Mouse (Mus musculus): ENCODE measurements at regions not wholly inside any gene's neighbourhood (a gene's known extent, or its start where the extent isn't known, plus 50 kb on each side); places are given as distances from the start of the nearest gene placed in this dataset.

- no peak for DNase-seq
These were observed 579.7 kb downstream of the Plekhb2 start for GRCm38 (mm10) chr1:35429471-35429870.

GRCm38 (mm10) chr1:35435721-35436120, 585.9 kb downstream of the Plekhb2 start:
- no peak for DNase-seq

- no peak for DNase-seq
These were observed 597.6 kb downstream of the Plekhb2 start for GRCm38 (mm10) chr1:35447345-35447744.

GRCm38 (mm10) chr1:35452441-35453107, 602.8 kb downstream of the Plekhb2 start:
- DNase-seq, result no peak

- DNase-seq, result no peak
These were observed 607.8 kb downstream of the Plekhb2 start for GRCm38 (mm10) chr1:35457591-35457990.

- no peak for DNase-seq
These were observed 603.1 kb upstream of the Hs6st1 start for GRCm38 (mm10) chr1:35465081-35465480.

- DNase-seq, result peak in 1 of 2 experiments; percentile 6
These were observed 598.9 kb upstream of the Hs6st1 start for GRCm38 (mm10) chr1:35469185-35469753.

GRCm38 (mm10) chr1:35478262-35478661, 589.9 kb upstream of the Hs6st1 start:
- no peak for DNase-seq

GRCm38 (mm10) chr1:35495963-35496362, 572.2 kb upstream of the Hs6st1 start:
- no peak for DNase-seq

- no peak for DNase-seq
These were observed 545.2 kb upstream of the Hs6st1 start for GRCm38 (mm10) chr1:35522951-35523350.

GRCm38 (mm10) chr1:35523790-35524362, 544.3 kb upstream of the Hs6st1 start:
- no peak for DNase-seq

GRCm38 (mm10) chr1:35524788-35525187, 543.4 kb upstream of the Hs6st1 start:
- DNase-seq, result no peak

- no peak for DNase-seq
These were observed 540.3 kb upstream of the Hs6st1 start for GRCm38 (mm10) chr1:35527750-35528476.

GRCm38 (mm10) chr1:35535470-35535869, 532.7 kb upstream of the Hs6st1 start:
- no peak for DNase-seq

GRCm38 (mm10) chr1:35536276-35536675, 531.9 kb upstream of the Hs6st1 start:
- DNase-seq, result no peak

GRCm38 (mm10) chr1:35548845-35549244, 519.4 kb upstream of the Hs6st1 start:
- DNase-seq, result no peak

GRCm38 (mm10) chr1:35551503-35551902, 516.7 kb upstream of the Hs6st1 start:
- no peak for DNase-seq

GRCm38 (mm10) chr1:35562786-35563185, 505.4 kb upstream of the Hs6st1 start:
- DNase-seq, result no peak

- peak; percentile 8 to 50 for DNase-seq
These were observed 493.0 kb upstream of the Hs6st1 start for GRCm38 (mm10) chr1:35575203-35575602.

GRCm38 (mm10) chr1:35579392-35579791, 488.8 kb upstream of the Hs6st1 start:
- DNase-seq, result no peak

GRCm38 (mm10) chr1:35579992-35580391, 488.2 kb upstream of the Hs6st1 start:
- no peak for DNase-seq

GRCm38 (mm10) chr1:35580474-35580873, 487.7 kb upstream of the Hs6st1 start:
- DNase-seq, result peak in 1 of 2 experiments; percentile 4

GRCm38 (mm10) chr1:35587900-35588299, 480.3 kb upstream of the Hs6st1 start:
- no peak for DNase-seq

- no peak for DNase-seq
These were observed 479.3 kb upstream of the Hs6st1 start for GRCm38 (mm10) chr1:35588939-35589338.
